Mouse (Mus musculus): Measurements from ENCODE around the gene Smad6.

DNA sequence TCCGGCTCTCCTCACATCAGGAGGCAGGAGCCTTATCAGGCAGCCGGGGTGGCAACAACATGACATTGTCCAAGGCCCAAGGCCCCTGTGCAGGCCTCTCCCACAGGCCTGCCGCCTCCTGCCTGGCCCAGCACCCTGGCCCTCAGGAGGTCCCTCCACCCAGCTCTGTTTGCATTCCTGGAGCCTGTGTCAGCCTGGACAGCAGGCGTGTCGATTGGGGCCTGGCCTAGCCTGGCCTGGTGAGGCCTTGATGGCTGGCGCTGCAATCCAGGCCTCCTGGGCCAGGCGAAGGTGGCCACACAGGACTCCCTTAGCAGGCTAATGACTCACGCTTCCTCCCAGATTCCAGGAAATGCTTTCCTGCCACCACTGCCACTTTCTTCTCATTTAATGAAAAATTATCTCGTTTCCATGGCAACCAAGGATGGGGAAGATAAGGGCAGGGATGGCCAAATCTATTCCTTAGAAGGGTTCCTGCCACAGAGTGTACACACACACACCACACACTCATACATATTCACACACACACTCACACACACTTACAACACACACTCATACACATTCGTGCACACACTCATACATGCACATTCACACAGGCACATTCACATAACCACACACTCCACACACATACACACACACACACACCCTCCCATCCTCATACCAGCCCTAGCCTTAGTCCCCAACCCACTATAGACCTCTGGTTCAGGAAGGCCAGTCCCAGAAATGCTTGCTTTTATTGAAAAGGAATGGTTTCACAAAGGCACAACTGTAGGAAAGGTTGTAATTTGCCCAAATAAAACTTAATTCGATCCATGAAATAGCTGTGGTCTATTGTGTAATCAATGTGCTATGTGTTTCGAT, 79.9 kb downstream of the Smad6 start:
- TF ChIP-seq CTCF (IDR thresholded peaks at IDR 0.05; ENCODE audit: low read depth) (no peak), EP300 (IDR thresholded peaks at IDR 0.05; ENCODE audit: low read depth) (no peak)
